Mouse (Mus musculus) neural tube, embryonic 11.5 days (tissue): ENCODE measurements around the gene Castor2. TPM values are rescaled to one million over a fixed set of nuclear protein-coding genes. Genes with fewer than 3 reads are reported as not detected.
A peak's percentile ranks its signal among the peaks of the same experiment; 100 is the strongest.

Experiments
- ATAC-seq: fragments of 200-750 bp; cut with Nextera tagmentation; 2 replicates; pipeline ENCODE4 v1.8.0; 2017; ENCODE audit warnings: moderate number of reproducible peaks, mild to moderate bottlenecking, moderate TSS enrichment, moderate library complexity; ENCODE audit not compliant: insufficient read depth, low FRiP score, low TSS enrichment
- DNase-seq: peaks from one replicate; pipeline ENCODE4 v3.0.0-alpha.2; 2015; ENCODE audit warnings: low spot score
- H3K27ac ChIP-seq: fragments of 300-500 bp; sonication (generic); 2 replicates; pipeline ENCODE4 v1.5.1; 2014; ENCODE audit warnings: low read depth, mild to moderate bottlenecking, low read length
- H3K27me3 ChIP-seq: fragments of 300-500 bp; sonication (generic); 2 replicates; pipeline ENCODE4 v1.6.1; 2014; ENCODE audit warnings: mild to moderate bottlenecking, low read length, mixed read lengths; ENCODE audit not compliant: control insufficient read depth, insufficient read depth
- H3K36me3 ChIP-seq: fragments of 300-500 bp; sonication (generic); 2 replicates; pipeline ENCODE4 v1.6.1; 2014; ENCODE audit warnings: mild to moderate bottlenecking, low read length, moderate library complexity, mixed read lengths; ENCODE audit not compliant: control insufficient read depth, insufficient read depth
- H3K4me1 ChIP-seq: fragments of 300-500 bp; sonication (generic); 2 replicates; pipeline ENCODE4 v1.6.1; 2014; ENCODE audit warnings: low read length, mixed read lengths; ENCODE audit not compliant: control insufficient read depth, insufficient read depth
- H3K4me2 ChIP-seq: fragments of 300-500 bp; sonication (generic); 2 replicates; pipeline ENCODE4 v1.6.1; 2014; ENCODE audit warnings: low read depth, mild to moderate bottlenecking, moderate library complexity
- H3K4me3 ChIP-seq: fragments of 300-500 bp; sonication (generic); 2 replicates; pipeline ENCODE4 v1.5.1; 2014; ENCODE audit warnings: low read depth, low read length
- H3K9ac ChIP-seq: fragments of 300-500 bp; sonication (generic); 2 replicates; pipeline ENCODE4 v1.6.1; 2014; ENCODE audit warnings: mild to moderate bottlenecking, low read length
- H3K9me3 ChIP-seq: fragments of 300-500 bp; sonication (generic); 2 replicates; pipeline ENCODE4 v1.6.1; 2016; ENCODE audit warnings: low read length; ENCODE audit not compliant: control insufficient read depth
- WGBS: fragments of 180-500 bp; shearing (Covaris S2); extraction: QIAGEN DNeasy Blood & Tissue Kit; methylation state at CpG from one replicate; pipeline ENCODE4 v1.1.7; 2014; 5-methylcytosine and 5-hydroxymethylcytosine counted together
- polyA plus RNA-seq: library from polyadenylated mRNA; unstranded; fragments of >200 nt; fragmentation: Nextera tagmentation; extraction: Ambion mirVana; gene quantifications from 2 replicates; pipeline ENCODE4 v1.2.1, GENCODE M21; 2014

Gene Castor2
- polyA plus RNA-seq, 1 experiment from 2014 or later, result 12.5 TPM

GRCm38 (mm10) chr5:134073512-134074041 lies 25.9 kb upstream of the Castor2 start:
- Histone ChIP-seq H3K4me3 (no peak overlapping the region), H3K9ac (no peak overlapping the region), H3K4me2 (no peak overlapping the region), H3K4me1 (no peaks in the 10 kb centered on the region; the same call in 1 of the 2 replicates), H3K27me3 (no peaks in the 10 kb centered on the region), H3K9me3 (no peaks in the 10 kb centered on the region), H3K27ac (no peak overlapping the region), H3K36me3 (no peaks in the 10 kb centered on the region)
- ATAC-seq (no peak), DNase-seq (no peak)
- WGBS, result 29% methylated on average over 17 of the region's 17 CpGs

GRCm38 (mm10) chr5:134074368-134074767 lies 25.1 kb upstream of the Castor2 start:
- no peaks in the 10 kb centered on the region; the same call in 1 of the 2 replicates for H3K4me1 ChIP-seq
- no peak overlapping the region for H3K9ac ChIP-seq
- H3K36me3 ChIP-seq, result no peaks in the 10 kb centered on the region
- no peak overlapping the region for H3K4me3 ChIP-seq
- H3K4me2 ChIP-seq, result no peak overlapping the region
- ATAC-seq (no peak), DNase-seq (no peak)
- H3K27ac ChIP-seq, result no peak overlapping the region
- no peaks in the 10 kb centered on the region for H3K27me3 ChIP-seq
- H3K9me3 ChIP-seq, result no peaks in the 10 kb centered on the region

- Histone ChIP-seq H3K27ac (no peak overlapping the region), H3K4me3 (no peak overlapping the region), H3K4me1 (peaks cover 6% of the 10 kb centered on the region), H3K9ac (no peak overlapping the region), H3K4me2 (no peak overlapping the region), H3K36me3 (no peaks in the 10 kb centered on the region), H3K27me3 (no peaks in the 10 kb centered on the region), H3K9me3 (no peaks in the 10 kb centered on the region)
- ATAC-seq, result no peak
- no peak for DNase-seq
- WGBS, result 95% methylated on average over 11 of the region's 11 CpGs
Observed at GRCm38 (mm10) chr5:134076175-134076574, 23.3 kb upstream of the Castor2 start.

DNA sequence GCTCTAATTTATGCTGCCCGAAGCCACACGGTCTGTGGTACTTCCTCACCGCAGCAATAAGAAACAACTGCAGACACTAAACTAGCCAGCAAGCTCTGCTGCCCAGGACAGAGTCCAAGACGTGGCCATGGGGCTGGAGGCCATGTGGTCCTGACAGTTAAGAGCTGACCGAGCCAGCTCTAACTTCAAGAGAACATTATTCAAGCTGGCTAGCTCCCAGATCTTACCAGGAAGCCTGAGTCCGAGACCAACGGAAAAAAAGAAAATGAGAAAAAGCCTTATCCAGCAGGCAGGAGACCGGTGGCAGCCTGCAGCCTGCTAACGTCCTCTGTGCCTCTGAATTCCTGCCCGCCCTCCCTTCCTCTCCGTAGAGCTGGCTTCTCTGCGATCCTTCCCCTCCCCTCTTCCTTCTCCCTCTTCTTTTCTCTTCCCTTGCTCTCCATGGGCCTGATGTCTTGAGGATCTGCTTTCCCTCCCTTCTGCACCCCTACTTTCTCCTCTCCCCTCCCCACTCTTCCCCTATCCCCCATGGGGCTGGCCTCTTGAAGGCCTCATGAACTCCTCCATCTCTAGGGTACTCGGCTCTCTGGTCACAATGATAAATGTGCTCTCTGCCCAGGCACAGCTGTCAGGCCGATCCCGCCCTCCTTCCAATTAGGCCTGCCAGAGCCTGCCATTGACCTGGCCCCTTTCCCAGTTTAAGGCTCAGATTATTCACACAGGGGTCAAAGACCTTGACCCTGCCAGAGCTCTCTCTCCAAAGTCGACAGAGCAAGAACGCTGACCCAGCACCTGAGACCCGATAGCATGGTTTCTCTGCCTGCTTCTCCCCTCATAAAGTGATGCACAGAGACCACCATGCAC lies 18.6 kb upstream of the Castor2 start:
- Histone ChIP-seq H3K27ac (no peak overlapping the region), H3K36me3 (no peaks in the 10 kb centered on the region), H3K9ac (no peak overlapping the region), H3K4me1 (peaks cover 6% of the 10 kb centered on the region; the same call in 1 of the 2 replicates), H3K9me3 (no peaks in the 10 kb centered on the region), H3K4me2 (no peak overlapping the region), H3K4me3 (no peak overlapping the region), H3K27me3 (no peaks in the 10 kb centered on the region)
- no peak for ATAC-seq
- WGBS, result 31% methylated on average over 18 of the region's 18 CpGs
- DNase-seq, result peak; percentile 53

DNA sequence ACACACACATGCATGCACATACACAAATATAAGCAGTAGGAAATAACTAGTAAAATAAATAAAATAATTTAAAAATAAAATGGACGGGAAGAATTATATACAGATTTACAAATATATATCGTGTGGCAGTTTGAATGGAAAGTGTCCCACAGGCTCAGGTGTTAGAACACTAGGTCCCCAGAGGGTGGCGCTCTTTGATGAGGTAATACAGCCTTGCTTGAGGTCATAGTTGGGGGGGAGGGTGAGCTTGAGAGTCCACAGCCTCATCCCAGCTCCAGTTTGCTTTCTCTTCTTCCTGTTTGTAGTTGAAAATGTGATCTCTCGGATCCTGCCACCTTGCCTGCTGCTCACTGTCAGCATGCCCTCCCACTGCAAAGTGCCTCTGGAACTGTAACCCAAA lies 14.3 kb upstream of the Castor2 start:
- Histone ChIP-seq H3K9me3 (no peaks in the 10 kb centered on the region), H3K36me3 (no peaks in the 10 kb centered on the region), H3K4me2 (no peak overlapping the region), H3K4me1 (peaks cover 6% of the 10 kb centered on the region; the same call in 1 of the 2 replicates), H3K4me3 (no peak overlapping the region), H3K27ac (no peak overlapping the region), H3K9ac (no peak overlapping the region), H3K27me3 (no peaks in the 10 kb centered on the region)
- no peak for DNase-seq
- ATAC-seq, result no peak
- WGBS, result 72% methylated on average over 4 of the region's 4 CpGs

GRCm38 (mm10) chr5:134085887-134086639 lies 13.4 kb upstream of the Castor2 start:
- DNase-seq (no peak), ATAC-seq (no peak)

DNA sequence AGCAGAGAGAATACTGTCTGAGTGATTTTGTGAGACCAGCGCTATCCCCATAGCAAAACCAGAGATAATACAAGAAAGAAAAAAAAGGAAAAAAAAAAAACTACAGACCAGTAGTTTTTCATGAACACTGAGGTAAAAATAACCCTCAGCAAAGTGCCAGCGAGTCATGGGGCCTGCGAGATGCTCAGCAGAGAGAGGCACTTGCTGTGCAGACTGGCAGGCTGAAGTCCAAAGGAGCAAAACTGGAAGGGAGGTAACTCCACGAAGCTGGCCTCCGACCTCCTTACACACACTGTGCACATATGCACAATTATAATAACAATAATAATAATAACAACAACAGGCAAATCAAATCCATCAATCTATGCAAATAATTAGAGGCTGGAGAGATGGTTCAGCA lies 12.3 kb upstream of the Castor2 start:
- Histone ChIP-seq H3K36me3 (no peaks in the 10 kb centered on the region), H3K4me3 (no peak overlapping the region), H3K9ac (no peak overlapping the region), H3K27me3 (no peaks in the 10 kb centered on the region), H3K4me1 (no peaks in the 10 kb centered on the region), H3K9me3 (no peaks in the 10 kb centered on the region), H3K4me2 (no peak overlapping the region), H3K27ac (no peak overlapping the region)
- 85% methylated on average over 5 of the region's 5 CpGs for WGBS
- no peak for DNase-seq
- no peak for ATAC-seq

More at GRCm38 (mm10) chr5:134085887-134086639, 13.4 kb upstream of the Castor2 start:
- Histone ChIP-seq H3K4me2 (no peak overlapping the region), H3K9me3 (no peaks in the 10 kb centered on the region), H3K36me3 (no peaks in the 10 kb centered on the region), H3K4me3 (no peak overlapping the region), H3K27me3 (no peaks in the 10 kb centered on the region), H3K27ac (no peak overlapping the region), H3K4me1 (peaks cover under 1% of the 10 kb centered on the region; the same call in 1 of the 2 replicates), H3K9ac (no peak overlapping the region)
- 86% methylated on average over 3 of the region's 3 CpGs for WGBS

DNA sequence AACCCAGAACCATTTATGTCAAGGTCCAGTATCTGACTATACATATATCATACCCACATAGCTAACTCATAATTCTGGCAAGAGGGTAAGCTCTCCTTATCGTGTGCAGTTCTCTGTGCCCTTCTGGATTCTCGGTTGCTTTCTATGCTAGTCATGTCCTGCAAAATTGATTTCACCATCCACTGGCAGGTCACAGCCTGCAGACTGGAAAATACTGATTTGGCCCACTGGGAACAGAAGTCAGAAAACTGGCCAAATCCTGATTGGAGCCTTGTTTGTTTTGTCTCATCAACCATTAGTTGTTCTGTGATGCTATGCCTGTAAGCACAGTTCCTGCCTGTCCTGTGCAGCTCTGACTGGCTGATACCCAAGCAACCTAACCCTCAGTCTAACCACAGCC lies 3.7 kb upstream of the Castor2 start:
- H3K4me2 ChIP-seq, result no peak overlapping the region
- ATAC-seq, result no peak
- H3K36me3 ChIP-seq, result no peaks in the 10 kb centered on the region
- no peaks in the 10 kb centered on the region for H3K4me1 ChIP-seq
- H3K9me3 ChIP-seq, result no peaks in the 10 kb centered on the region
- 85% methylated on average over 2 of the region's 2 CpGs for WGBS
- DNase-seq, result no peak
- H3K27ac ChIP-seq, result no peak overlapping the region
- H3K27me3 ChIP-seq, result no peaks in the 10 kb centered on the region
- no peak overlapping the region for H3K9ac ChIP-seq
- H3K4me3 ChIP-seq, result no peak overlapping the region
